Mouse (Mus musculus) kidney, postnatal 0 days (tissue): ENCODE measurements around the gene Mmp2. TPM values are rescaled to one million over a fixed set of nuclear protein-coding genes. Genes with fewer than 3 reads are reported as not detected.

Experiments used
- ATAC-seq: fragments of 200-750 bp; cut with Nextera tagmentation; replicated peaks from 2 replicates; pipeline ENCODE4 v1.8.0; 2017; ENCODE audit warnings: low read depth, moderate number of reproducible peaks, moderate TSS enrichment, moderate library complexity; ENCODE audit not compliant: low FRiP score
- DNase-seq: peaks from one replicate; pipeline ENCODE4 v3.0.0-alpha.2; 2016; ENCODE audit warnings: low spot score
- H3K27ac ChIP-seq: fragments of 300-500 bp; sonication (generic); 2 replicates; pipeline ENCODE4 v1.5.1; 2014; ENCODE audit warnings: mild to moderate bottlenecking
- H3K27me3 ChIP-seq: fragments of 300-500 bp; sonication (generic); 2 replicates; pipeline ENCODE4 v1.6.1; 2014; ENCODE audit warnings: low read length, mixed read lengths; ENCODE audit not compliant: insufficient read depth
- H3K36me3 ChIP-seq: fragments of 300-500 bp; sonication (generic); 2 replicates; pipeline ENCODE4 v1.6.1; 2014; ENCODE audit warnings: low read length, mixed read lengths; ENCODE audit not compliant: insufficient read depth
- H3K4me1 ChIP-seq: fragments of 300-500 bp; sonication (generic); replicated peaks from 2 replicates; pipeline ENCODE4 v1.6.1; 2014; ENCODE audit warnings: antibody characterized with exemption, low read length, mixed read lengths; ENCODE audit not compliant: insufficient read depth
- H3K4me2 ChIP-seq: fragments of 300-500 bp; sonication (generic); 2 replicates; pipeline ENCODE4 v1.6.1; 2014; ENCODE audit warnings: mild to moderate bottlenecking, low read length, moderate library complexity, mixed read lengths
- H3K4me3 ChIP-seq: fragments of 300-500 bp; sonication (generic); replicated peaks from 2 replicates; pipeline ENCODE4 v1.5.1; 2014; ENCODE audit warnings: low read depth, low read length
- H3K9ac ChIP-seq: fragments of 300-500 bp; sonication (generic); 2 replicates; pipeline ENCODE4 v1.6.1; 2014; ENCODE audit warnings: low read depth, low read length
- H3K9me3 ChIP-seq: fragments of 300-500 bp; sonication (generic); replicated peaks from 2 replicates; pipeline ENCODE4 v1.6.1; 2016; ENCODE audit warnings: low read length, inconsistent platforms, mixed read lengths
- CTCF ChIP-seq: IDR thresholded peaks from 2 replicates; pipeline ENCODE4 v1.5.1; 2016; ENCODE audit warnings: antibody characterized with exemption, low read depth, mild to moderate bottlenecking, moderate library complexity
- WGBS: fragments of 180-500 bp; shearing (Covaris S2); extraction: QIAGEN DNeasy Blood & Tissue Kit; methylation state at CpG from one replicate; pipeline ENCODE4 v1.1.7; 2014; 5-methylcytosine and 5-hydroxymethylcytosine counted together
- polyA plus RNA-seq: library from polyadenylated mRNA; unstranded; fragments of >200 nt; fragmentation: Nextera tagmentation; extraction: Ambion mirVana; gene quantifications from 2 replicates; pipeline ENCODE4 v1.2.1, GENCODE M21; 2015

Mmp2 gene
- polyA plus RNA-seq, 1 experiment from 2014 or later = 136 TPM

DNA sequence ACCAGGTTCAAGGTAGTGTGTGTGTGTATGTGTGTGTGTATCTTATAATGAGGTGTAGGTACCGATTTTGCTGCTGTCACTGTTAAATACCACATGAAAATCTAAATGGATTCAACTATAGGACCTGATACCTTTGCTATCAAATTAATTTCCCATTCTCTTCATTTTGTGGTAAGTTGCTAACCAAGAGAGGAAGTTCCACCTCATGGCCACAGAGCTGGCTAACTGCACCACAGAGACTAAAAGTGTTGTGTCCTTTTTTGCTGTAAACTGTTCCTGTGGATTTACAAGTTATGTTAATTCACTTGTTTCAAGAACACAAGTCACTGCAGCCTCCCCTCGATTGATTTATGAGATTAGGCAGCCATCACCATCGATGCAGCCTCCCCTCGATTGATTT is 70.7 kb downstream of the Mmp2 start:
- Histone ChIP-seq H3K9ac (no peak overlapping the region), H3K4me1 (no peaks in the 10 kb centered on the region), H3K27ac (no peak overlapping the region), H3K36me3 (no peaks in the 10 kb centered on the region), H3K9me3 (no peaks in the 10 kb centered on the region), H3K27me3 (no peaks in the 10 kb centered on the region), H3K4me2 (no peak overlapping the region), H3K4me3 (no peak overlapping the region)
- DNase-seq (no peak), ATAC-seq (no peak)
- WGBS = 65% methylated on average over 4 of the region's 4 CpGs
- no peak for TF ChIP-seq CTCF

DNA sequence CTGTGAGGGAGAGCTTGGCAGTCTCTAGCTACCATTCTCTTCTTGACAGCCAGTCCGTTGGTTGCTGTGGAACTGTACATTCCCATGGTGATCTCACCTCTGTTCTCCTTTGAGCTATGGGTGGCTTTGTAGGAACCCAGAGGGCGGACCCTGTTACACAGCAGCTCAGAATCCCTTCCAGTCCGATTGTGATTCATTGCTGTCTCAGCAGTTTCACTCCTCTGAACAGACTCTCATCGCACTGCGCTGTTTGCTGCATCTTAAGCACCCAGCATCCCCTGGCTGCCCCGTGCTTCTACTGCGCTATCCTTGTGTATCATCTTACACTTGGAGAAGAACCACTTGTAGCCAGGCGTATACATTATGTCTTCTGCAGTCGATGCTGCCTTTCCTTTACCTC is 72.5 kb downstream of the Mmp2 start:
- no peak overlapping the region for H3K4me3 ChIP-seq
- H3K4me2 ChIP-seq = no peak overlapping the region
- DNase-seq (no peak), ATAC-seq (no peak)
- H3K9ac ChIP-seq = no peak overlapping the region
- H3K9me3 ChIP-seq = no peaks in the 10 kb centered on the region
- no peaks in the 10 kb centered on the region for H3K27me3 ChIP-seq
- WGBS = 58% methylated on average over 9 of the region's 9 CpGs
- no peak for TF ChIP-seq CTCF
- no peaks in the 10 kb centered on the region for H3K4me1 ChIP-seq
- H3K36me3 ChIP-seq = no peaks in the 10 kb centered on the region
- no peak overlapping the region for H3K27ac ChIP-seq

DNA sequence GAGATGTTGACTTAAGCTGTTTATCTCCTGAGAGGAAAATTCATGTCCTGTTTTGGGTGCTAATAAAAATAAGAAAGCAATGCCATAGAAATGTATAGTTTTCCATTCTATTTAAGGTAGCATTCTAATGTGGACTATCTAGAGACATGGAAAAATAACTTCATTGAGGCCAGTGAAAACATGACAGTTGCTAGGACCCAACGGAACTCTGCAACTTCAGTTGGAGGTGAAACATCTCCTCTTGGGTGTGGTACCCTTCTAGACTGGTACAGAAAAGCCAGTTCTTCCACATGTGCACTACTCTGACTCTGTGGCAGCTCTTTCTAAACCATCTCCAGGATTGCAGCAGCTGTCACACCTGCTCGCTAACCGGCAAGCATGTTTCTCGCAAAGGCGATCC is 74.0 kb downstream of the Mmp2 start, which contains the start of gene Capns2:
Capns2 (plus strand) TSS at position 301 of the 400 bp plus-strand sequence.
- ATAC-seq (no peak), DNase-seq (no peak)
- Histone ChIP-seq H3K4me1 (no peaks in the 10 kb centered on the region), H3K9ac (no peak within 1 kb of the TSS), H3K36me3 (no peaks in the 10 kb centered on the region), H3K27ac (no peak within 1 kb of the TSS), H3K4me3 (no peak within 1 kb of the TSS), H3K4me2 (no peak within 1 kb of the TSS), H3K27me3 (no peaks in the 10 kb centered on the region), H3K9me3 (no peaks in the 10 kb centered on the region)
- WGBS = 97% methylated on average over 5 of the region's 5 CpGs
- TF ChIP-seq CTCF = no peak

DNA sequence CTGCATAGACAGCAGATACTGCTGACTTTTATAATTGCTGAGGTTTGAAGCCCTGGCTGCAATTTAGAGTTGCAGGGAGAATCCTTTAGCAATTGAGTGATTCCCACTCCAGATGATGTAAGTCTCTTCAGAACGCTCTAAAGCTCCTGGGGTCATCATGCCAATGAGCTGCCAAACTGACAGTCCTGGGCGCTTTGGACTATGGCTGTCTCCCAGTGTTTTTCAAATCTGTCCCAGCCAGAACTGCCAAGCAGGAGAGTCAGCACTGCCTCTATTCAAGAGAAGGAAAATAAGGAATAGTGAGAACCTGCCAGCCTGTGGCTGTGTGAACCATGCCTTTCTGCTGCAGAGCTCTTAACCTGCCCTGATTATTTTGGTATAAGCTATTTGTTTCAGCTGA is 75.9 kb downstream of the Mmp2 start:
- no peak for ATAC-seq
- no peak overlapping the region for H3K4me3 ChIP-seq
- H3K4me2 ChIP-seq = no peak overlapping the region
- H3K9me3 ChIP-seq = no peaks in the 10 kb centered on the region
- H3K4me1 ChIP-seq = no peaks in the 10 kb centered on the region
- no peak overlapping the region for H3K9ac ChIP-seq
- DNase-seq = no peak
- no peak overlapping the region for H3K27ac ChIP-seq
- WGBS = 78% methylated on average over 2 of the region's 2 CpGs
- H3K36me3 ChIP-seq = no peaks in the 10 kb centered on the region
- no peaks in the 10 kb centered on the region for H3K27me3 ChIP-seq
- no peak for TF ChIP-seq CTCF

Other genes with a start within 250 kb of the Mmp2 start
- gene Irx6, start 153.0 kb upstream of the Mmp2 start, polyA plus RNA-seq = 0.05 and 0.08 TPM in 2 replicates
- 9.2 and 9.3 TPM in 2 replicates for gene Lpcat2, start 28.0 kb downstream of the Mmp2 start, polyA plus RNA-seq
- 0.14 TPM in 1 of 2 replicates, not detected in the other for gene Capns2, start 74.1 kb downstream of the Mmp2 start, polyA plus RNA-seq
- 0.03 and 0.12 TPM in 2 replicates for gene Slc6a2, start 132.8 kb downstream of the Mmp2 start, polyA plus RNA-seq
- not detected in 2 replicates for gene Ces1a, start 220.9 kb downstream of the Mmp2 start, polyA plus RNA-seq